8 mouse cellular contexts compared by ENCODE assay signal in genomic region chr8:123255170-123255569, GRCm38 (mm10). TPM values are rescaled to one million over a fixed set of nuclear protein-coding genes. Genes with fewer than 3 reads are reported as not detected.
DNase-seq lines count a peak whose midpoint lies in the region; ATAC-seq and TF ChIP-seq lines count a peak whose summit lies in the region.

No protein-coding gene starts in this region.

- no peak for ATAC-seq in heart, embryonic 12.5 days (ENCODE audit: insufficient number of reproducible peaks, low FRiP score)
- ATAC-seq in hindbrain, embryonic 13.5 days (ENCODE audit: low FRiP score), result no peak
- no peak for ATAC-seq in midbrain, embryonic 11.5 days (ENCODE audit: low FRiP score)

- TF ChIP-seq RAD21 in MEL (IDR thresholded peaks at IDR 0.05; ENCODE audit: low read depth, low read length), result no peak

- peak overlapping the region; percentile 91 for H3K4me3 ChIP-seq in heart, embryonic 12.5 days
- H3K4me3 ChIP-seq in MEL (ENCODE audit: control insufficient read depth in 1 of 2, insufficient read depth in 1 of 2, low read depth in 2 of 2, low read length in 2 of 2), result peak overlapping the region; percentile 84 to 98
- peak overlapping the region; percentile 97 for H3K4me3 ChIP-seq in hindbrain, embryonic 13.5 days
- peak overlapping the region; percentile 97 for H3K4me3 ChIP-seq in midbrain, embryonic 11.5 days (ENCODE audit: low read depth, low read length)

- DNase-seq in heart, postnatal 10 days, result no peak
- peak; percentile 54 for DNase-seq in MEL (ENCODE audit: low read depth, low spot score)
- DNase-seq in midbrain, embryonic 11.5 days (ENCODE audit: low spot score, missing footprints), result peak; percentile 8
- DNase-seq in layer of hippocampus, adult 18-20 months (ENCODE audit: low spot score in 2 of 2), result no peak
- DNase-seq in frontal cortex, postnatal 10 days (ENCODE audit: low spot score in 2 of 2), result no peak
- DNase-seq in Muller cell, postnatal 12 days (ENCODE audit: inconsistent ontology term), result no peak

- H3K27ac ChIP-seq in heart, embryonic 12.5 days (ENCODE audit: poor library complexity, severe bottlenecking), result no peak overlapping the region
- no peak overlapping the region for H3K27ac ChIP-seq in MEL (ENCODE audit: control insufficient read depth, low read depth, low read length)
- H3K27ac ChIP-seq in hindbrain, embryonic 13.5 days, result no peak overlapping the region
- no peak overlapping the region for H3K27ac ChIP-seq in midbrain, embryonic 11.5 days (ENCODE audit: low read depth, low read length)

- peaks cover 61% of the 10 kb centered on the region for H3K36me3 ChIP-seq in heart, embryonic 12.5 days
- H3K36me3 ChIP-seq in MEL (ENCODE audit: control insufficient read depth in 1 of 2, insufficient read depth in 2 of 2, low read length in 2 of 2), result peaks cover 0 to 9% of the 10 kb centered on the region in 2 experiments; a peak in 2 of 4 replicates
- H3K36me3 ChIP-seq in hindbrain, embryonic 13.5 days, result peaks cover 66% of the 10 kb centered on the region
- H3K36me3 ChIP-seq in midbrain, embryonic 11.5 days (ENCODE audit: control insufficient read depth, insufficient read depth, low read length), result peaks cover 15% of the 10 kb centered on the region; the same call in 1 of the 2 replicates

- H3K79me2 ChIP-seq in MEL (ENCODE audit: control insufficient read depth, insufficient read depth, low read length, poor library complexity), result peaks cover 13% of the 10 kb centered on the region

- peak overlapping the region; percentile 90 for H3K4me2 ChIP-seq in heart, embryonic 12.5 days
- peak overlapping the region; percentile 99 for H3K4me2 ChIP-seq in hindbrain, embryonic 13.5 days
- H3K4me2 ChIP-seq in midbrain, embryonic 11.5 days, result peak overlapping the region; percentile 96

- no peaks in the 10 kb centered on the region for H3K9me3 ChIP-seq in heart, embryonic 12.5 days (replicated peaks)
- no peaks in the 10 kb centered on the region for H3K9me3 ChIP-seq in MEL (replicated peaks; ENCODE audit: insufficient read depth, low read length)
- no peaks in the 10 kb centered on the region for H3K9me3 ChIP-seq in hindbrain, embryonic 13.5 days
- H3K9me3 ChIP-seq in midbrain, embryonic 11.5 days (ENCODE audit: control insufficient read depth, low read length), result no peaks in the 10 kb centered on the region

- TF ChIP-seq EP300 in MEL (IDR thresholded peaks at IDR 0.05; ENCODE audit: low read depth in 1 of 2, low read length in 2 of 2), result no peak

- H3K4me1 ChIP-seq in heart, embryonic 12.5 days (replicated peaks), result peaks cover 28% of the 10 kb centered on the region
- peaks cover 0 to 16% of the 10 kb centered on the region in 2 experiments; a peak in 2 of 4 replicates for H3K4me1 ChIP-seq in MEL (ENCODE audit: control insufficient read depth in 1 of 2, insufficient read depth in 2 of 2, low read length in 2 of 2)
- peaks cover 39% of the 10 kb centered on the region for H3K4me1 ChIP-seq in hindbrain, embryonic 13.5 days (replicated peaks)
- H3K4me1 ChIP-seq in midbrain, embryonic 11.5 days (ENCODE audit: control insufficient read depth, insufficient read depth, low read length), result peaks cover 15% of the 10 kb centered on the region

- WGBS in heart, embryonic 12.5 days, result 58% methylated on average over 6 of the region's 6 CpGs
- WGBS in hindbrain, embryonic 13.5 days, result 72% methylated on average over 6 of the region's 6 CpGs
- 75% methylated on average over 6 of the region's 6 CpGs for WGBS in midbrain, embryonic 11.5 days

- no peaks in the 10 kb centered on the region for H3K27me3 ChIP-seq in heart, embryonic 12.5 days (replicated peaks)
- H3K27me3 ChIP-seq in MEL (ENCODE audit: control insufficient read depth in 1 of 2, insufficient read depth in 2 of 2, low read length in 2 of 2), result no peaks in the 10 kb centered on the region
- H3K27me3 ChIP-seq in hindbrain, embryonic 13.5 days, result no peaks in the 10 kb centered on the region
- no peaks in the 10 kb centered on the region for H3K27me3 ChIP-seq in midbrain, embryonic 11.5 days (ENCODE audit: control insufficient read depth, insufficient read depth, low read length)

- peak overlapping the region; percentile 97 for H3K9ac ChIP-seq in heart, embryonic 12.5 days
- peak overlapping the region; percentile 89 for H3K9ac ChIP-seq in MEL (ENCODE audit: control insufficient read depth, low read depth, low read length, poor library complexity, severe bottlenecking)
- peak overlapping the region; percentile 99 for H3K9ac ChIP-seq in hindbrain, embryonic 13.5 days
- peak overlapping the region; percentile 97 for H3K9ac ChIP-seq in midbrain, embryonic 11.5 days (ENCODE audit: low read length)

- intact Hi-C loops in heart, postnatal 10 days (cut with DNase I), result no loop called here

- peak in 2 of 3 experiments; percentile 15 to 19; a peak in 3 of 6 replicates for TF ChIP-seq CTCF in MEL (IDR thresholded peaks at IDR 0.05 in 2 of 3, conservative IDR thresholded peaks at IDR 0.05 in 1 of 3; ENCODE audit: control insufficient read depth in 1 of 3, insufficient read depth in 1 of 3, low read depth in 2 of 3, low read length in 3 of 3, poor library complexity in 1 of 3, severe bottlenecking in 1 of 3)

- no peak for TF ChIP-seq POLR2A in MEL (IDR thresholded peaks at IDR 0.05; ENCODE audit: control insufficient read depth in 1 of 2, insufficient read depth in 1 of 2, low read depth in 1 of 2, low read length in 2 of 2, poor library complexity in 1 of 2)

TF ChIP-seq in MEL, 35 proteins besides CTCF, POLR2A, EP300 and RAD21 (continues in another document):
- TF ChIP-seq ZC3H11A (IDR thresholded peaks at IDR 0.05; ENCODE audit: low read depth, low read length), result no peak
- TF ChIP-seq UBTF (IDR thresholded peaks at IDR 0.05; ENCODE audit: borderline replicate concordance, insufficient read depth, low read depth, low read length), result no peak
- no peak for TF ChIP-seq USF1 (IDR thresholded peaks at IDR 0.05; ENCODE audit: low read depth, low read length)
- no peak for TF ChIP-seq KAT2A (conservative IDR thresholded peaks at IDR 0.05; ENCODE audit: low read depth, low read length)
- no peak for TF ChIP-seq POLR2AphosphoS5 (IDR thresholded peaks at IDR 0.05; ENCODE audit: borderline replicate concordance, low read depth, low read length)
- no peak for TF ChIP-seq CHD2 (IDR thresholded peaks at IDR 0.05; ENCODE audit: low read length)
- no peak for TF ChIP-seq MYB (IDR thresholded peaks at IDR 0.05; ENCODE audit: low read depth, low read length)
- TF ChIP-seq E2F4 (IDR thresholded peaks at IDR 0.05; ENCODE audit: borderline replicate concordance, low read depth, low read length), result no peak

RNA-seq across cellular contexts. Expression of gene Vps9d1, which starts 1.0 kb away (rescaled TPM):
- 19.5 and 20.0 TPM in 2 replicates for polyA plus RNA-seq in heart, embryonic 12.5 days (2016; fragmentation: Nextera tagmentation; extraction: Ambion mirVana)
- 10 to 100 TPM; 22.9 to 27.0 TPM for total RNA-seq in heart, postnatal 10 days (2021)
- 3.0 and 4.4 TPM in 2 replicates for total RNA-seq in MEL (2012; rRNA removed)
- 10 to 100 TPM in 1 of 2 experiments, not detected in 1; 12.2 TPM for polyA plus RNA-seq in MEL (2012; ENCODE audit: insufficient read depth in 1 of 2, insufficient read length in 2 of 2, low read depth in 1 of 2, low replicate concordance in 2 of 2, missing spikeins in 1 of 2)
- 51.1 and 52.9 TPM in 2 replicates for polyA plus RNA-seq in hindbrain, embryonic 13.5 days (2015; fragmentation: Nextera tagmentation; extraction: Ambion mirVana)
- polyA plus RNA-seq in midbrain, embryonic 11.5 days (2014; fragmentation: Nextera tagmentation; extraction: Ambion mirVana), result 23.7 and 23.8 TPM in 2 replicates
- 10 to 100 TPM; 49.1 to 54.5 TPM for total RNA-seq in layer of hippocampus, adult 18-20 months (2021)

RNA-seq across cellular contexts. Expression of gene Zfp276, which starts 1.2 kb away (rescaled TPM):
- 16.0 and 18.2 TPM in 2 replicates for polyA plus RNA-seq in heart, embryonic 12.5 days (2016; fragmentation: Nextera tagmentation; extraction: Ambion mirVana)
- total RNA-seq in heart, postnatal 10 days (2021), result 10 to 100 TPM; 10.7 to 12.1 TPM
- 11.8 and 16.0 TPM in 2 replicates for total RNA-seq in MEL (2012; rRNA removed)
- polyA plus RNA-seq in MEL (2012; ENCODE audit: insufficient read depth in 1 of 2, insufficient read length in 2 of 2, low read depth in 1 of 2, low replicate concordance in 2 of 2, missing spikeins in 1 of 2), result 10 to 100 TPM in 1 of 2 experiments, not detected in 1; 19.2 TPM
- 24.3 and 26.0 TPM in 2 replicates for polyA plus RNA-seq in hindbrain, embryonic 13.5 days (2015; fragmentation: Nextera tagmentation; extraction: Ambion mirVana)
- polyA plus RNA-seq in midbrain, embryonic 11.5 days (2014; fragmentation: Nextera tagmentation; extraction: Ambion mirVana), result 15.2 and 19.0 TPM in 2 replicates
- total RNA-seq in layer of hippocampus, adult 18-20 months (2021), result 10 to 100 TPM; 22.8 to 26.0 TPM

RNA-seq across cellular contexts. Expression of gene Spata2l, which starts 19.1 kb away (rescaled TPM):
- polyA plus RNA-seq in heart, embryonic 12.5 days (2016; fragmentation: Nextera tagmentation; extraction: Ambion mirVana), result 2.3 and 2.5 TPM in 2 replicates
- total RNA-seq in heart, postnatal 10 days (2021), result 1 to 10 TPM; 6.4 to 6.8 TPM
- 1.2 and 1.9 TPM in 2 replicates for total RNA-seq in MEL (2012; rRNA removed)
- 1 to 10 TPM in 1 of 2 experiments, not detected in 1; 3.1 TPM for polyA plus RNA-seq in MEL (2012; ENCODE audit: insufficient read depth in 1 of 2, insufficient read length in 2 of 2, low read depth in 1 of 2, low replicate concordance in 2 of 2, missing spikeins in 1 of 2)
- polyA plus RNA-seq in hindbrain, embryonic 13.5 days (2015; fragmentation: Nextera tagmentation; extraction: Ambion mirVana), result 4.1 and 4.4 TPM in 2 replicates
- 1.2 and 1.7 TPM in 2 replicates for polyA plus RNA-seq in midbrain, embryonic 11.5 days (2014; fragmentation: Nextera tagmentation; extraction: Ambion mirVana)
- total RNA-seq in layer of hippocampus, adult 18-20 months (2021), result 10 to 100 TPM; 75.1 to 75.8 TPM

RNA-seq across cellular contexts. Expression of gene Cdk10, which starts 30.5 kb away (rescaled TPM):
- polyA plus RNA-seq in heart, embryonic 12.5 days (2016; fragmentation: Nextera tagmentation; extraction: Ambion mirVana), result 20.3 and 23.6 TPM in 2 replicates
- total RNA-seq in heart, postnatal 10 days (2021), result 10 to 100 TPM; 26.4 to 27.9 TPM
- total RNA-seq in MEL (2012; rRNA removed), result 23.2 and 28.0 TPM in 2 replicates
- polyA plus RNA-seq in MEL (2012; ENCODE audit: insufficient read depth in 1 of 2, insufficient read length in 2 of 2, low read depth in 1 of 2, low replicate concordance in 2 of 2, missing spikeins in 1 of 2), result 10 to 100 TPM in 1 of 2 experiments, not detected in 1; 43.8 TPM
- polyA plus RNA-seq in hindbrain, embryonic 13.5 days (2015; fragmentation: Nextera tagmentation; extraction: Ambion mirVana), result 44.0 and 46.9 TPM in 2 replicates
- polyA plus RNA-seq in midbrain, embryonic 11.5 days (2014; fragmentation: Nextera tagmentation; extraction: Ambion mirVana), result 30.9 and 34.3 TPM in 2 replicates
- 10 to 100 TPM; 85.8 to 95.4 TPM for total RNA-seq in layer of hippocampus, adult 18-20 months (2021)

RNA-seq across cellular contexts. Expression of gene Spata33, which starts 42.5 kb away (rescaled TPM):
- 3.4 and 4.2 TPM in 2 replicates for polyA plus RNA-seq in heart, embryonic 12.5 days (2016; fragmentation: Nextera tagmentation; extraction: Ambion mirVana)
- total RNA-seq in heart, postnatal 10 days (2021), result 10 to 100 TPM; 42.9 to 48.5 TPM
- 0.98 and 1.2 TPM in 2 replicates for total RNA-seq in MEL (2012; rRNA removed)
- polyA plus RNA-seq in MEL (2012; ENCODE audit: insufficient read depth in 1 of 2, insufficient read length in 2 of 2, low read depth in 1 of 2, low replicate concordance in 2 of 2, missing spikeins in 1 of 2), result 1 to 10 TPM in 1 of 2 experiments, not detected in 1; 1.4 TPM
- polyA plus RNA-seq in hindbrain, embryonic 13.5 days (2015; fragmentation: Nextera tagmentation; extraction: Ambion mirVana), result 7.8 and 8.4 TPM in 2 replicates
- polyA plus RNA-seq in midbrain, embryonic 11.5 days (2014; fragmentation: Nextera tagmentation; extraction: Ambion mirVana), result 5.9 and 6.0 TPM in 2 replicates
- total RNA-seq in layer of hippocampus, adult 18-20 months (2021), result 10 to 100 TPM in 1 of 2 experiments, 1 to 10 TPM in 1; 6.0 to 10.4 TPM

Comparison
In these comparisons a context has a peak if more than half of its experiments do, and no peak if none do; other contexts are left out.
1. DNase-seq: peak in MEL (single experiment) and midbrain, embryonic 11.5 days (single experiment); none in heart, postnatal 10 days (0 of 2), layer of hippocampus, adult 18-20 months (0 of 2), frontal cortex, postnatal 10 days (0 of 2) and Muller cell, postnatal 12 days (single experiment).
2. Peak in every context shown above with its lines, with median percentiles within 50 percentile points of each other: H3K4me2 ChIP-seq, H3K4me3 ChIP-seq and H3K9ac ChIP-seq.